ENCODE assay signal across 17 mouse cellular contexts in genomic region chr15:67845707-67846106, GRCm38 (mm10).
A peak's percentile ranks its signal among the peaks of the same experiment; 100 is the strongest.
DNase-seq lines count a peak whose midpoint lies in the region; TF ChIP-seq lines count a peak whose summit lies in the region.
"Had no signal": no experiment of that assay in that cellular context is flagged by ENCODE, and none has a peak within 500 bp of the region (broad histone marks: within the 10 kb centered on the region; RNA-seq: fewer than 3 reads in every experiment).

No protein-coding gene starts in this region.

- TF ChIP-seq CTCF in C2C12 (IDR thresholded peaks at IDR 0.05; ENCODE audit: control insufficient read depth, insufficient read depth, insufficient read length), result no peak

- H3K4me3 ChIP-seq in C2C12 (ENCODE audit: insufficient read depth, poor library complexity, severe bottlenecking) (no peak overlapping the region), myocyte (no peak overlapping the region)

- no peaks in the 10 kb centered on the region for H3K36me3 ChIP-seq in C2C12 (ENCODE audit: control insufficient read depth, insufficient read depth)
- no peaks in the 10 kb centered on the region for H3K36me3 ChIP-seq in myocyte (ENCODE audit: control insufficient read depth, insufficient read depth)
- H3K36me3 ChIP-seq: G1E had no signal

- H3ac ChIP-seq in C2C12 (ENCODE audit: control insufficient read depth, insufficient read length, low read depth) (no peak overlapping the region), myocyte (ENCODE audit: control insufficient read depth, insufficient read length) (no peak overlapping the region)

- H3K79me2 ChIP-seq in C2C12 (ENCODE audit: control insufficient read depth, insufficient read depth) (no peaks in the 10 kb centered on the region), myocyte (ENCODE audit: control insufficient read depth, insufficient read depth) (no peaks in the 10 kb centered on the region)

- no peak for TF ChIP-seq POLR2A in myocyte (IDR thresholded peaks at IDR 0.05; ENCODE audit: insufficient read length, low read depth)

- H3K4me2 ChIP-seq in myocyte (ENCODE audit: low read depth), result no peak overlapping the region

- no peaks in the 10 kb centered on the region for H3K79me3 ChIP-seq in C2C12 (ENCODE audit: low read depth)

- intact Hi-C loops in heart, postnatal 36 days (cut with DNase I), result no loop called here

- DNase-seq in adrenal gland, postnatal 10 days, result no peak
- DNase-seq in heart, postnatal 36 days, result no peak
- DNase-seq: adrenal gland, adult 2 months; adrenal gland, adult 8-10 months; adrenal gland, postnatal 14 days; adrenal gland, postnatal 25 days; adrenal gland, postnatal 36 days; B cell, adult 2 months; cerebellum, adult 11 months; cerebellum, adult 11-12 months; cerebellum, adult 18-20 months; cerebellum, adult 2 months; cerebellum, adult 8-10 months had no signal

- H3K27me3 ChIP-seq in C2C12 (ENCODE audit: control insufficient read depth, insufficient read depth, insufficient read length) (no peaks in the 10 kb centered on the region), myocyte (ENCODE audit: control insufficient read depth, insufficient read depth, insufficient read length) (no peaks in the 10 kb centered on the region)
- H3K27me3 ChIP-seq: CH12.LX had no signal

TF ChIP-seq in C2C12, 6 proteins besides CTCF, POLR2A, EP300 and RAD21:
- TF ChIP-seq FOSL1 (IDR thresholded peaks at IDR 0.05; ENCODE audit: insufficient read depth, low read length, poor library complexity, severe bottlenecking) (no peak), MAX (IDR thresholded peaks at IDR 0.05) (no peak), MYOG (IDR thresholded peaks at IDR 0.05; ENCODE audit: control insufficient read depth, extremely low read depth, insufficient read length) (no peak), MYOD1 (IDR thresholded peaks at IDR 0.05; ENCODE audit: control insufficient read depth, insufficient read length, low read depth) (peak; percentile 74)

TF ChIP-seq in myocyte, 11 proteins besides CTCF, POLR2A, EP300 and RAD21:
- no peak for TF ChIP-seq CEBPB (IDR thresholded peaks at IDR 0.05; ENCODE audit: insufficient read depth, poor library complexity, severe bottlenecking)
- TF ChIP-seq MYOD1 (IDR thresholded peaks at IDR 0.05; ENCODE audit: control insufficient read depth in 1 of 3, insufficient read length in 2 of 3, low read depth in 2 of 3), result peak in 2 of 3 experiments; percentile 52 to 83
